Mouse (Mus musculus) stomach, embryonic 14.5 days (tissue): ENCODE data around the gene Cdc34b. TPM values are rescaled to one million over a fixed set of nuclear protein-coding genes. Genes with fewer than 3 reads are reported as not detected.
A peak's percentile ranks its signal among the peaks of the same experiment; 100 is the strongest.

ENCODE experiments used
- ATAC-seq: fragments of 200-750 bp; cut with Nextera tagmentation; 2 replicates; pipeline ENCODE4 v1.8.0; 2017; ENCODE audit warnings: low read depth, moderate TSS enrichment; ENCODE audit not compliant: insufficient number of reproducible peaks, insufficient read depth, low FRiP score
- H3K27ac ChIP-seq: fragments of 300-500 bp; sonication (generic); 2 replicates; pipeline ENCODE4 v1.5.1; 2014; ENCODE audit warnings: mild to moderate bottlenecking, low read length, moderate library complexity, mixed read lengths
- H3K27me3 ChIP-seq: fragments of 300-500 bp; sonication (generic); 2 replicates; pipeline ENCODE4 v1.6.1; 2014; ENCODE audit warnings: low read length, control low read depth, mixed read lengths; ENCODE audit not compliant: control insufficient read depth, insufficient read depth
- H3K36me3 ChIP-seq: fragments of 300-500 bp; sonication (generic); 2 replicates; pipeline ENCODE4 v1.6.1; 2014; ENCODE audit warnings: mild to moderate bottlenecking, control low read depth, low read length, moderate library complexity, mixed read lengths; ENCODE audit not compliant: control insufficient read depth, insufficient read depth
- H3K4me1 ChIP-seq: fragments of 300-500 bp; sonication (generic); 2 replicates; pipeline ENCODE4 v1.6.1; 2014; ENCODE audit warnings: low read length, control low read depth, mixed read lengths; ENCODE audit not compliant: control insufficient read depth, insufficient read depth
- H3K4me2 ChIP-seq: fragments of 300-500 bp; sonication (generic); replicated peaks from 2 replicates; pipeline ENCODE4 v1.6.1; 2014; ENCODE audit warnings: low read depth, low read length, control low read depth
- H3K4me3 ChIP-seq: fragments of 300-500 bp; sonication (generic); 2 replicates; pipeline ENCODE4 v1.5.1; 2014; ENCODE audit warnings: low read depth, low read length, control low read depth
- H3K9ac ChIP-seq: fragments of 300-500 bp; sonication (generic); replicated peaks from 2 replicates; pipeline ENCODE4 v1.6.1; 2014; ENCODE audit warnings: low read depth, mild to moderate bottlenecking, control low read depth, low read length, moderate library complexity, mixed read lengths
- H3K9me3 ChIP-seq: fragments of 300-500 bp; sonication (generic); 2 replicates; pipeline ENCODE4 v1.6.1; 2016; ENCODE audit warnings: low read depth, low read length, control low read depth; ENCODE audit not compliant: control insufficient read depth
- WGBS: fragments of 180-500 bp; shearing (Covaris S2); extraction: QIAGEN DNeasy Blood & Tissue Kit; methylation state at CpG from one replicate; pipeline ENCODE4 v1.1.7; 2014; 5-methylcytosine and 5-hydroxymethylcytosine counted together
- polyA plus RNA-seq: library from polyadenylated mRNA; unstranded; fragments of >200 nt; fragmentation: Nextera tagmentation; extraction: Ambion mirVana; gene quantifications from 2 replicates; pipeline ENCODE4 v1.2.1, GENCODE M21; 2014

The Cdc34b gene
- polyA plus RNA-seq, 1 experiment from 2014 or later: not detected

DNA sequence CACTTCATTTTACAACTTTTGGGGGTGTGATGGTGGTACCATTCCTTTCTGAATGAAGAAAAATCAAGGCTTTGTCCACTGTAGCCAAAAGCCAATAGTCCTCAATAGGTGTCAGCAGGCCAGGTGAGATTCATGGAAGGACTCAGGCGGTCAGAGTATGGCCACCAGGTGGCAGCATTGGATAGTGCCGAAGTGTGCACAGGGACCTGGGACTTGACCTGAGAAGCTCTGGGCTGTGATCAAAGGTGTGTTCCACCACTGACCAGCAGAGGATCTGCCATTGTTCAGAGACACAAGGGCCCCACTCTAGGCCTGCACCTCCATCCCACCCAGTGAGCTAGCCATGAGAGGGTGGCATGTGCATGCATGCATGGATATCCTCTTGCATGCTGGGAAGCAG is 43.7 kb downstream of the Cdc34b start:
- H3K27me3 ChIP-seq: no peaks in the 10 kb centered on the region
- no peak overlapping the region for H3K4me2 ChIP-seq
- 7% methylated on average over 2 of the region's 2 CpGs for WGBS
- no peak overlapping the region for H3K4me3 ChIP-seq
- H3K9ac ChIP-seq: no peak overlapping the region
- H3K9me3 ChIP-seq: no peaks in the 10 kb centered on the region
- H3K36me3 ChIP-seq: no peaks in the 10 kb centered on the region
- no peak overlapping the region for H3K27ac ChIP-seq
- ATAC-seq: peak; percentile 46; the same call in 1 of the 2 replicates
- H3K4me1 ChIP-seq: no peaks in the 10 kb centered on the region

DNA sequence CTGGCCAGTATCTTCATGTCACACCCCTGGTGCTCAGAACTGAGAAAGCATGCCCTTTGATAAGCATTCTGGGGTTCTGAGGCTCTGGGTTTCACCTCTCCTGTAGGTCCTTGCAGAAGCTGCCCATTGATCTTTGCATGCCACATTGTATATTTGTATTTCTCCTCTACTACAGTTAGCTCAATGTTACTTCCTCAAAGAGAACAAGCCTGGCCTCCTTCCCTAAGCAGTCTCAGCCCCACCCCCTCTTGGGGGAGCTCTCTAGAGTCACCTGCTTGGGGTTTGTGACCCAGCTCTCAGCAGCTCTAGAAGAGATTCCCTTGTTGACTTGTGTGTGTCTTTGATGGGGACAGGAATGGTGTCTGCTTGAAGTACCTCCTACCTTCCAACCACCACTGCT is 50.1 kb downstream of the Cdc34b start:
- Histone ChIP-seq H3K4me1 (no peaks in the 10 kb centered on the region), H3K27me3 (no peaks in the 10 kb centered on the region), H3K9ac (no peak overlapping the region), H3K36me3 (no peaks in the 10 kb centered on the region), H3K27ac (no peak overlapping the region), H3K4me2 (no peak overlapping the region), H3K9me3 (no peaks in the 10 kb centered on the region), H3K4me3 (no peak overlapping the region)
- ATAC-seq: no peak

Other genes starting within 250 kb of the Cdc34b start
- gene Epn3, start 241.8 kb upstream of the Cdc34b start, polyA plus RNA-seq: 7.5 and 11.1 TPM in 2 replicates
- gene Mycbpap, start 220.0 kb upstream of the Cdc34b start, polyA plus RNA-seq: 1.6 and 2.1 TPM in 2 replicates
- 3.1 and 3.4 TPM in 2 replicates for gene Rsad1, start 192.5 kb upstream of the Cdc34b start, polyA plus RNA-seq
- 5.0 and 7.1 TPM in 2 replicates for gene Chad, start 176.7 kb upstream of the Cdc34b start, polyA plus RNA-seq
- 7.1 and 9.3 TPM in 2 replicates for gene Acsf2, start 139.9 kb upstream of the Cdc34b start, polyA plus RNA-seq
- 147 and 157 TPM in 2 replicates for gene Lrrc59, start 112.0 kb upstream of the Cdc34b start, polyA plus RNA-seq
- gene Mrpl27, start 88.0 kb upstream of the Cdc34b start, polyA plus RNA-seq: 148 and 149 TPM in 2 replicates
- 20.7 and 20.9 TPM in 2 replicates for gene Eme1, start 87.8 kb upstream of the Cdc34b start, polyA plus RNA-seq
- 20.5 and 22.9 TPM in 2 replicates for gene Xylt2, start 64.3 kb upstream of the Cdc34b start, polyA plus RNA-seq
- gene Gm11541, start 37.3 kb upstream of the Cdc34b start, polyA plus RNA-seq: 2.3 and 2.9 TPM in 2 replicates
- gene Tmem92, start 40.9 kb downstream of the Cdc34b start, polyA plus RNA-seq: not detected in 2 replicates
- 1,157 and 1,247 TPM in 2 replicates for gene Col1a1, start 194.4 kb downstream of the Cdc34b start, polyA plus RNA-seq
- not detected in 2 replicates for gene Hils1, start 225.8 kb downstream of the Cdc34b start, polyA plus RNA-seq
- 0.30 and 0.46 TPM in 2 replicates for gene Sgca, start 234.5 kb downstream of the Cdc34b start, polyA plus RNA-seq
- gene Ppp1r9b, start 249.3 kb downstream of the Cdc34b start, polyA plus RNA-seq: 13.5 and 14.4 TPM in 2 replicates